Mouse (Mus musculus): Measurements from ENCODE around the gene Rnaseh2c.
A peak's percentile ranks its signal among the peaks of the same experiment; 100 is the strongest.

The Rnaseh2c gene

GRCm38 (mm10) chr19:5601752-5602541, at the start of gene Rnaseh2c:
Rnaseh2c (plus strand) TSS chr19:5601873.
- H3K27me3 ChIP-seq (ENCODE audit: control insufficient read depth, insufficient read depth, low read length, poor library complexity, severe bottlenecking): no peaks in the 10 kb centered on the region
- peak; percentile 86 for DNase-seq (ENCODE audit: low read depth, low spot score)
- H3K36me3 ChIP-seq (ENCODE audit: control insufficient read depth, insufficient read depth, low read length, poor library complexity, severe bottlenecking): peaks cover 6% of the 10 kb centered on the region

GRCm38 (mm10) chr19:5553802-5554201, 47.9 kb upstream of the Rnaseh2c start:
- Histone ChIP-seq H3K36me3 (ENCODE audit: control insufficient read depth, insufficient read depth, low read length, poor library complexity, severe bottlenecking) (no peaks in the 10 kb centered on the region), H3K27me3 (ENCODE audit: control insufficient read depth, insufficient read depth, low read length, poor library complexity, severe bottlenecking) (no peaks in the 10 kb centered on the region; the same call in 1 of the 2 replicates)
- no peak for DNase-seq (ENCODE audit: low read depth, low spot score)

- Histone ChIP-seq H3K27me3 (ENCODE audit: control insufficient read depth, insufficient read depth, low read length, poor library complexity, severe bottlenecking) (no peaks in the 10 kb centered on the region; the same call in 1 of the 2 replicates), H3K36me3 (ENCODE audit: control insufficient read depth, insufficient read depth, low read length, poor library complexity, severe bottlenecking) (no peaks in the 10 kb centered on the region)
- DNase-seq (ENCODE audit: low read depth, low spot score): no peak
These were observed 47.5 kb upstream of the Rnaseh2c start for GRCm38 (mm10) chr19:5554212-5554611.

- DNase-seq (ENCODE audit: low read depth, low spot score): no peak
- Histone ChIP-seq H3K27me3 (ENCODE audit: control insufficient read depth, insufficient read depth, low read length, poor library complexity, severe bottlenecking) (no peaks in the 10 kb centered on the region; the same call in 1 of the 2 replicates), H3K36me3 (ENCODE audit: control insufficient read depth, insufficient read depth, low read length, poor library complexity, severe bottlenecking) (no peaks in the 10 kb centered on the region)
These were observed 43.5 kb upstream of the Rnaseh2c start for GRCm38 (mm10) chr19:5558169-5558568.

GRCm38 (mm10) chr19:5558770-5559169, 42.9 kb upstream of the Rnaseh2c start:
- no peaks in the 10 kb centered on the region; the same call in 1 of the 2 replicates for H3K27me3 ChIP-seq (ENCODE audit: control insufficient read depth, insufficient read depth, low read length, poor library complexity, severe bottlenecking)
- no peak for DNase-seq (ENCODE audit: low read depth, low spot score)
- no peaks in the 10 kb centered on the region for H3K36me3 ChIP-seq (ENCODE audit: control insufficient read depth, insufficient read depth, low read length, poor library complexity, severe bottlenecking)

GRCm38 (mm10) chr19:5559229-5559628, 42.4 kb upstream of the Rnaseh2c start:
- Histone ChIP-seq H3K36me3 (ENCODE audit: control insufficient read depth, insufficient read depth, low read length, poor library complexity, severe bottlenecking) (no peaks in the 10 kb centered on the region), H3K27me3 (ENCODE audit: control insufficient read depth, insufficient read depth, low read length, poor library complexity, severe bottlenecking) (no peaks in the 10 kb centered on the region; the same call in 1 of the 2 replicates)
- DNase-seq (ENCODE audit: low read depth, low spot score): no peak

GRCm38 (mm10) chr19:5559631-5560456, 41.8 kb upstream of the Rnaseh2c start:
- peak; percentile 45 for DNase-seq (ENCODE audit: low read depth, low spot score)
- H3K27me3 ChIP-seq (ENCODE audit: control insufficient read depth, insufficient read depth, low read length, poor library complexity, severe bottlenecking): no peaks in the 10 kb centered on the region; the same call in 1 of the 2 replicates
- H3K36me3 ChIP-seq (ENCODE audit: control insufficient read depth, insufficient read depth, low read length, poor library complexity, severe bottlenecking): no peaks in the 10 kb centered on the region

GRCm38 (mm10) chr19:5560457-5561041, 41.1 kb upstream of the Rnaseh2c start, which contains the start of gene Ovol1:
Ovol1 (minus strand) TSS chr19:5560646.
- Histone ChIP-seq H3K27me3 (ENCODE audit: control insufficient read depth, insufficient read depth, low read length, poor library complexity, severe bottlenecking) (no peaks in the 10 kb centered on the region; the same call in 1 of the 2 replicates), H3K36me3 (ENCODE audit: control insufficient read depth, insufficient read depth, low read length, poor library complexity, severe bottlenecking) (no peaks in the 10 kb centered on the region)
- peak; percentile 36 for DNase-seq (ENCODE audit: low read depth, low spot score)

- Histone ChIP-seq H3K36me3 (ENCODE audit: control insufficient read depth, insufficient read depth, low read length, poor library complexity, severe bottlenecking) (no peaks in the 10 kb centered on the region), H3K27me3 (ENCODE audit: control insufficient read depth, insufficient read depth, low read length, poor library complexity, severe bottlenecking) (no peaks in the 10 kb centered on the region; the same call in 1 of the 2 replicates)
- no peak for DNase-seq (ENCODE audit: low read depth, low spot score)
These were observed 40.4 kb upstream of the Rnaseh2c start for GRCm38 (mm10) chr19:5561252-5561790.

GRCm38 (mm10) chr19:5561886-5562285, 39.8 kb upstream of the Rnaseh2c start:
- DNase-seq (ENCODE audit: low read depth, low spot score): peak; percentile 28
- no peaks in the 10 kb centered on the region; the same call in 1 of the 2 replicates for H3K27me3 ChIP-seq (ENCODE audit: control insufficient read depth, insufficient read depth, low read length, poor library complexity, severe bottlenecking)
- H3K36me3 ChIP-seq (ENCODE audit: control insufficient read depth, insufficient read depth, low read length, poor library complexity, severe bottlenecking): no peaks in the 10 kb centered on the region

- Histone ChIP-seq H3K36me3 (ENCODE audit: control insufficient read depth, insufficient read depth, low read length, poor library complexity, severe bottlenecking) (no peaks in the 10 kb centered on the region), H3K27me3 (ENCODE audit: control insufficient read depth, insufficient read depth, low read length, poor library complexity, severe bottlenecking) (no peaks in the 10 kb centered on the region; the same call in 1 of the 2 replicates)
- DNase-seq (ENCODE audit: low read depth, low spot score): no peak
These were observed 38.9 kb upstream of the Rnaseh2c start for GRCm38 (mm10) chr19:5562776-5563175.

GRCm38 (mm10) chr19:5566316-5566715, 35.4 kb upstream of the Rnaseh2c start:
- no peaks in the 10 kb centered on the region for H3K27me3 ChIP-seq (ENCODE audit: control insufficient read depth, insufficient read depth, low read length, poor library complexity, severe bottlenecking)
- peaks cover 7% of the 10 kb centered on the region for H3K36me3 ChIP-seq (ENCODE audit: control insufficient read depth, insufficient read depth, low read length, poor library complexity, severe bottlenecking)
- DNase-seq (ENCODE audit: low read depth, low spot score): no peak

GRCm38 (mm10) chr19:5567180-5567533, 34.5 kb upstream of the Rnaseh2c start:
- DNase-seq (ENCODE audit: low read depth, low spot score): no peak
- Histone ChIP-seq H3K27me3 (ENCODE audit: control insufficient read depth, insufficient read depth, low read length, poor library complexity, severe bottlenecking) (no peaks in the 10 kb centered on the region), H3K36me3 (ENCODE audit: control insufficient read depth, insufficient read depth, low read length, poor library complexity, severe bottlenecking) (peaks cover 7% of the 10 kb centered on the region)
